Mouse (Mus musculus): ENCODE results near the gene Ntrk2. TPM values are rescaled to one million over a fixed set of nuclear protein-coding genes. Genes with fewer than 3 reads are reported as not detected.

Ntrk2 gene
- polyA plus RNA-seq, 1 experiment: 65.4 TPM

GRCm38 (mm10) chr13:58806896-58807628 is 693 bp downstream of the Ntrk2 start:
- DNase-seq (ENCODE audit: low read depth): no peak

GRCm38 (mm10) chr13:58807629-58808363 is 1.4 kb downstream of the Ntrk2 start:
- peak; percentile 22; the same call in 1 of the 2 replicates for TF ChIP-seq CTCF (IDR thresholded peaks at IDR 0.05; ENCODE audit: borderline replicate concordance, extremely low read depth, insufficient read depth, insufficient read length)
- TF ChIP-seq POLR2A (IDR thresholded peaks at IDR 0.05; ENCODE audit: borderline replicate concordance, extremely low read depth, insufficient read depth, insufficient read length, poor library complexity, severe bottlenecking): no peak
- DNase-seq (ENCODE audit: low read depth): peak; percentile 94

More at GRCm38 (mm10) chr13:58806896-58807628, 693 bp downstream of the Ntrk2 start:
- TF ChIP-seq POLR2A (IDR thresholded peaks at IDR 0.05; ENCODE audit: borderline replicate concordance, extremely low read depth, insufficient read depth, insufficient read length, poor library complexity, severe bottlenecking): no peak; the same call in 1 of the 2 replicates
- no peak for TF ChIP-seq CTCF (IDR thresholded peaks at IDR 0.05; ENCODE audit: borderline replicate concordance, extremely low read depth, insufficient read depth, insufficient read length)

DNA sequence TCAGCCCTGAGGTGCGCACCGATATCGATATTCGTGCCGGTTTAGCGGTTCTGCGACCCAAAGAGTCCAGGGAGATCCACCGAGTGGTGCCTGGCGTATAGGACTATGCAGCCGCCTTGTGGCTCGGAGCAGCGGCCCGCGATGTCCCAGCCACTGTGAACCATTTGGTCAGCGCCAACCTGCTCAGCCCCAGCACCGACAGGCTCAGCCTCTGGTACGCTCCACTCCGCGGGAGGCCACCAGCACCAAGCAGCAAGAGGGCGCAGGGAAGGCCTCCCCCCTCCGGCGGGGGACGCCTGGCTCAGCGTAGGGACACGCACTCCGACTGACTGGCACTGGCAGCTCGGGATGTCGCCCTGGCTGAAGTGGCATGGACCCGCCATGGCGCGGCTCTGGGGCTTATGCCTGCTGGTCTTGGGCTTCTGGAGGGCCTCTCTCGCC is 2.0 kb downstream of the Ntrk2 start:
- DNase-seq (ENCODE audit: low read depth): peak; percentile 74
- no peak for TF ChIP-seq POLR2A (IDR thresholded peaks at IDR 0.05; ENCODE audit: borderline replicate concordance, extremely low read depth, insufficient read depth, insufficient read length, poor library complexity, severe bottlenecking)
- 0 out of 2 replicates have a peak, but pooled peaks have one; percentile 0 for TF ChIP-seq CTCF (IDR thresholded peaks at IDR 0.05; ENCODE audit: borderline replicate concordance, extremely low read depth, insufficient read depth, insufficient read length)

DNA sequence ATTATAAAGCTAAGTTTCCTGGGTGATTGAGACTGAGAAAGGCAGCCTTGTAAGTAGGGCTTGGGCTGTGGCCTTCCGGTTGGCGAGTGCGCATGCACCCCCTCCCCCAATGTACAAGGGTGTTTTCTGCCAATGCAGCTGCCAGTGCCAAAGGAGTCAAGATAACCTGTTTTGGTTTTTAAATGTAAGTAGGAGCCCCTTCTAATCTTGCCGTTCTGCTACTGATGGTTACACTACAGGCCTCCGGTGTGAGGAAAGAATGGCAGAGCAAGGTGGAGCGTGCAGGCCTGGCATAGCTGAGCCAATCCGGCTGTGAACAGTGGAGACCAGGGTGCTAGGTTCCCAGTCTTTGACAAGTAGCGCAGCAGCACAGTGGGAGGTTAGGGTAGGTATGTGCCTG is 3.6 kb downstream of the Ntrk2 start:
- no peak for TF ChIP-seq CTCF (IDR thresholded peaks at IDR 0.05; ENCODE audit: borderline replicate concordance, extremely low read depth, insufficient read depth, insufficient read length)
- TF ChIP-seq POLR2A (IDR thresholded peaks at IDR 0.05; ENCODE audit: borderline replicate concordance, extremely low read depth, insufficient read depth, insufficient read length, poor library complexity, severe bottlenecking): no peak
- peak; percentile 68 for DNase-seq (ENCODE audit: low read depth)

DNA sequence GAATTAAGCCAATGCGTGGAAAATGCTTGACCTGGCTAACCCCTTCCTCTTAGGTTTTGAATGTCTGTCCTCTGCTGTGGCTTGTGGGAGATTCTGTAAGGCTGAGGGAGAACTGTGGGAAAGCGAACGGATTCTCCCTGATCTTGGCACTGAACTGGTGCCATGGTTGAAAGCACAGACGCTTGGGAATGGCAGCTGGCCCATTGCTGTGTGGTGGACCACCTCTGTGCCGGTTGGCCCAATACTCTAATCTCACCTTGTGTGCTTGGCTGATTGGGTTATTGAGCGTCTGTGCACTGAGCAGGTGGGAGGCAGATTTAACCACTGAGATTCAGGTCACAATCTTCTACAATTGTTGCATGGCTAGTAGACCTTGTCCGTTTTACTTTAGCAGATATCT is 18.4 kb downstream of the Ntrk2 start:
- DNase-seq (ENCODE audit: low read depth): no peak
- TF ChIP-seq CTCF (IDR thresholded peaks at IDR 0.05; ENCODE audit: borderline replicate concordance, extremely low read depth, insufficient read depth, insufficient read length): no peak
- no peak for TF ChIP-seq POLR2A (IDR thresholded peaks at IDR 0.05; ENCODE audit: borderline replicate concordance, extremely low read depth, insufficient read depth, insufficient read length, poor library complexity, severe bottlenecking)

DNA sequence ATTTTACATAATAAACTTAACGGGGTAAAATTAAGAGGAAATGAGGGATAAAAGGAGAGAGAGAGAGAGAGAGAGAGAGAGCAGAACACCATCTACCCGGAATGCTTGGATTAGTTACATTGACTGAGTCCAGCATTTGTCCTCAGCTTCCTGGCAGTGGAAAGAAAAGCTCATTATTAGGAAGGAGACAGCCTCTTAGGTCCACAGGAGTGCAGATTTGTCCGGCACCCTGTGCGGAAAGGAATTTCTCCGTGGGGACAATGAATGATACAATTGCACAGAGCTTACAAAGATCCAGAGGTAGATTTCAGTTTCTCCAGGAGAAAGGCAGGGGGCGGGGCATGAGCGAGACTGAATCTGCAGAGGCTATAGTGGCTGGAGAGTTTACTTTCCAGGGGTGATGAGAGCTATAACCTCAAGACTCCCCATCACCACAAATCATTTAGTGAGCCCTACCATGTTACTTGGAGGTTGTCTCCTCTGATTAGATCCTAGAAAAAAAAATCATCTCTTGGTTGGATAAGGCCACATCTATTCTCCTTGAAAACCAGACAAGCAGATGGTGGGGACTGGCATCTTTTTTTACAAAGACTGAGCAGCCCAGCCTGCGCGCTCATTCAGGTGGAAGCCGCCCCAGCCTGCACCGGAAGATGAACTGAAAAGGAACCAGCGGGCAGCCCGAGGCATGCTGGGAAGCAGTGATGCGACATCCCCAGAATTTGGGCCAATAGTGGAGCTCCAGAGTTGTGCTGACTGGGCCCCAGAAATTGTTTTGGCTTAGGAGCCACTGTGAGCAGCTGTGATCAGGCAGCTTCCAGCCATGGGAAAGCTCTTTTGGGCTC is 20.2 kb downstream of the Ntrk2 start:
- DNase-seq (ENCODE audit: low read depth): peak; percentile 68
- TF ChIP-seq CTCF (IDR thresholded peaks at IDR 0.05; ENCODE audit: borderline replicate concordance, extremely low read depth, insufficient read depth, insufficient read length) (no peak), POLR2A (IDR thresholded peaks at IDR 0.05; ENCODE audit: borderline replicate concordance, extremely low read depth, insufficient read depth, insufficient read length, poor library complexity, severe bottlenecking) (no peak)

GRCm38 (mm10) chr13:58831999-58832398 is 25.6 kb downstream of the Ntrk2 start:
- TF ChIP-seq CTCF (IDR thresholded peaks at IDR 0.05; ENCODE audit: borderline replicate concordance, extremely low read depth, insufficient read depth, insufficient read length): no peak
- no peak for TF ChIP-seq POLR2A (IDR thresholded peaks at IDR 0.05; ENCODE audit: borderline replicate concordance, extremely low read depth, insufficient read depth, insufficient read length, poor library complexity, severe bottlenecking)
- no peak for DNase-seq (ENCODE audit: low read depth)

DNA sequence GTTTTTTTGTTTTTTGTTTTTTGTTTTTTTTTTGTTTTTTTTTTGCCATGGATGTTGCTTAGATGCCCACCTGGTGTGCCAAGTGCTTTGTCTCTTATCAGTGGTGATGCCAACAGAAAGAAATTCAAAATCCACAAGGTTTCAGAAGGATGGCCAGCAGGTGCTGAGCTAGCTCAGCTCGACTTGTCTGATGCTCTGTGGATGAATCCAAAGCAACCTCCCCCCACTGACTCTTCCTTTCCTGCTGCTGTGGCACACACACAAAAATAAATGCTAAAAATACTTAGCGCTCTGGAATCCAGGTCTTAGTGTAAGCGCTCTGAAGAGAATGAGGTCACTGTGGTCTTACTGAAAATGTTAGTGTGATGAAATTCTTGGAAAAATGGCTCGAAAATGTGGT is 28.4 kb downstream of the Ntrk2 start:
- DNase-seq (ENCODE audit: low read depth): peak; percentile 27
- no peak for TF ChIP-seq CTCF (IDR thresholded peaks at IDR 0.05; ENCODE audit: borderline replicate concordance, extremely low read depth, insufficient read depth, insufficient read length)
- no peak for TF ChIP-seq POLR2A (IDR thresholded peaks at IDR 0.05; ENCODE audit: borderline replicate concordance, extremely low read depth, insufficient read depth, insufficient read length, poor library complexity, severe bottlenecking)

DNA sequence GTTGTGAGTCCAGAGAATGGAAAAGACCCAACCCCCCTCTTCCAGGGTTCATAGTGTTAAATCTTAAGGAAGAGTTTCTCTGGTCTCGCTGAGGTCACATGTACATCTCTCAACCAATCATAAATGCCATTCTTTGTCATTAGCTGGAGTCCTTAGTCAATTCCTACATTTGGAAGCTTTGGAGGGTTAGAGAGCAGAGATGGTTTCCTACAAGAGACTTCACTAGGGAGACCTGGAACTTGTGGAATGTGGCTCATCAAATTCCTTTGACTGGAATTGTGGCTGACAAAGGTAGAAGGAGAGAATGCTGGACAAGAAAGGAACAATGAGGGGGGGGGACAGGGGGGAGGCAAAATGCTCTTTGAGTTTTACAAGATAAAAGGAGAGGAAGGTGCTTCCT is 30.5 kb downstream of the Ntrk2 start:
- TF ChIP-seq POLR2A (IDR thresholded peaks at IDR 0.05; ENCODE audit: borderline replicate concordance, extremely low read depth, insufficient read depth, insufficient read length, poor library complexity, severe bottlenecking) (no peak), CTCF (IDR thresholded peaks at IDR 0.05; ENCODE audit: borderline replicate concordance, extremely low read depth, insufficient read depth, insufficient read length) (no peak)
- no peak for DNase-seq (ENCODE audit: low read depth)

- no peak for TF ChIP-seq CTCF (IDR thresholded peaks at IDR 0.05; ENCODE audit: borderline replicate concordance, extremely low read depth, insufficient read depth, insufficient read length)
- no peak for TF ChIP-seq POLR2A (IDR thresholded peaks at IDR 0.05; ENCODE audit: borderline replicate concordance, extremely low read depth, insufficient read depth, insufficient read length, poor library complexity, severe bottlenecking)
- DNase-seq (ENCODE audit: low read depth): no peak
Observed at GRCm38 (mm10) chr13:58838110-58838509, 31.7 kb downstream of the Ntrk2 start.
